In the genomic region with DNA sequence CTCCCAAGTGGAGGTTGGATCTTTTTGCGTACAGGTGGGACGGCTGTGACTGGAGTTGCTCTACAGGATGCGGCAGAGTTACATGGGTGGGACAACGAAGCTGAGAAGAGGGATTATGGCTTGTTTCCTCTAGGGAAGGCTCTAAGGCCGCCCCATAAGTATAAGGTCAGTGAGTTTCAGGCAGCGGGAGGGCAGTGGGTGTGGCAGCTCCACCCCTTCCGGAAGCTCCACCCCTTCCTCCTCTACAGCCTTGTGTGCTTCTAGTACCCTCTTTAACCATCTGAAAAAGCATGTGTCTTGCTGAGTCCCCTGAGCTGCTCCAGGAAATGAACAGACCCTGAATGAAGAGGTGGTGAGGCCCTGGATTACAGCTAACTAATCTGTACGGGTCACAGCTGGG, we compare ENCODE assay signal across 8 mouse cellular contexts.
A peak's percentile ranks its signal among the peaks of the same experiment; 100 is the strongest.
DNase-seq lines count a peak whose midpoint lies in the region; ATAC-seq lines count a peak whose summit lies in the region.

No protein-coding gene starts in this region.

- H3K4me3 ChIP-seq in limb, embryonic 10.5 days: no peak overlapping the region
- H3K4me3 ChIP-seq in neural tube, embryonic 12.5 days: no peak overlapping the region

- H3K4me1 ChIP-seq in limb, embryonic 10.5 days: peaks cover 67% of the 10 kb centered on the region
- H3K4me1 ChIP-seq in neural tube, embryonic 12.5 days: peaks cover 35% of the 10 kb centered on the region

- H3K9ac ChIP-seq in neural tube, embryonic 12.5 days: no peak overlapping the region

- DNase-seq in heart, postnatal 14 days: peak; percentile 48 to 50
- no peak for DNase-seq in limb, embryonic 10.5 days (ENCODE audit: low spot score)
- DNase-seq in cerebellum, adult 8-10 months: no peak
- no peak for DNase-seq in cerebellum, postnatal 10 days

- peak overlapping the region; percentile 63; the same call in 1 of the 2 replicates for H3K27ac ChIP-seq in limb, embryonic 10.5 days
- 0 out of 2 replicates have a peak overlapping the region, but pooled peaks have one; percentile 58 for H3K27ac ChIP-seq in neural tube, embryonic 12.5 days

- no peaks in the 10 kb centered on the region for H3K27me3 ChIP-seq in limb, embryonic 10.5 days (ENCODE audit: low read depth, poor library complexity, severe bottlenecking)
- H3K27me3 ChIP-seq in neural tube, embryonic 12.5 days (replicated peaks): no peaks in the 10 kb centered on the region

- no peaks in the 10 kb centered on the region for H3K9me3 ChIP-seq in limb, embryonic 10.5 days (replicated peaks)
- H3K9me3 ChIP-seq in neural tube, embryonic 12.5 days: no peaks in the 10 kb centered on the region

- ATAC-seq in CD4-positive, CD25-positive, alpha-beta regulatory T cell, adult 4 months: peak; percentile 84
- peak; percentile 81 for ATAC-seq in common myeloid progenitor, adult 5-6 weeks (replicated peaks; ENCODE audit: low read depth, poor library complexity, severe bottlenecking)
- no peak for ATAC-seq in neural tube, embryonic 12.5 days (ENCODE audit: low FRiP score, low read depth)
- no peak for ATAC-seq in erythroid progenitor cell, adult 5-6 weeks (replicated peaks; ENCODE audit: low FRiP score, poor library complexity, severe bottlenecking)

- WGBS in limb, embryonic 10.5 days: 38% methylated on average over 8 of the region's 8 CpGs
- 18% methylated on average over 8 of the region's 8 CpGs for WGBS in neural tube, embryonic 12.5 days

- no peaks in the 10 kb centered on the region for H3K36me3 ChIP-seq in limb, embryonic 10.5 days
- no peaks in the 10 kb centered on the region for H3K36me3 ChIP-seq in neural tube, embryonic 12.5 days

- intact Hi-C loops in heart, postnatal 14 days (cut with DNase I): no loop called here

- H3K4me2 ChIP-seq in neural tube, embryonic 12.5 days (replicated peaks): no peak overlapping the region; the same call in 1 of the 2 replicates

Comparison
In these comparisons a context has a peak if more than half of its experiments do, and no peak if none do; other contexts are left out.
1. ATAC-seq: peak in CD4-positive, CD25-positive, alpha-beta regulatory T cell, adult 4 months (single experiment) and common myeloid progenitor, adult 5-6 weeks (single experiment); none in neural tube, embryonic 12.5 days (single experiment) and erythroid progenitor cell, adult 5-6 weeks (single experiment).
2. DNase-seq: peak in heart, postnatal 14 days (2 of 2); none in limb, embryonic 10.5 days (single experiment), cerebellum, adult 8-10 months (single experiment) and cerebellum, postnatal 10 days (0 of 2).